Mouse (Mus musculus) urinary bladder, postnatal 14 days (tissue): ENCODE measurements around the gene Akap12.

Experiments
- DNase-seq: peaks from one replicate; pipeline ENCODE4 v3.0.0; 2021; ENCODE audit warnings: low spot score

The Akap12 gene

DNA sequence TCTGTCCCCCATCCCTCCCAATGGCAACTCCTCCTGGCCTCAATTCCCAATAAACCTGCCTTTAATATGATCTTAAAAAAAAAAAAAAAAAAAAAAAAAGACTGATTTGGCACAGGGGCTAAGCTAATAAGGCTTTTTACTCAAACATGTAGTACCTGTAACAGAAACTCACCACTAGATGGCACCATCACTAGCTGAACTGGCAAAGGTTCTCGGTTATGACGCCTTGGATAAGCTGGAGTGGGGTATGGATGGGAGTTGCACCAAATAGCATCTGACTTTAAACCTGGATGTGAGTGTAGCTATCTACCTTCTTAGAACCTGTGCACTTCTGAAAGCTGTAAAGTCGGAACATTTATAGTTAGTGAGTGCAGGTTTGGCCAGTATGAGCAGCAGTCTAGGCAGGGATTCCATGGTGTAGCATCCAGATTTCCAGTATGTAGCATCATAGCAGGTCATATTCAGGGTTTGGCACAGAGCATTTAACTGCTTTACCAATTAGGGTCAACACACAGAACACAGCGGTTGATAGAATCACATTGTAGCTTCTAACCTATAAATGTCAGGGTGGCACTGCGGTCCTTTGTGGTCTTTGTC, 138.8 kb downstream of the Akap12 start:
- DNase-seq, result peak; percentile 46

DNA sequence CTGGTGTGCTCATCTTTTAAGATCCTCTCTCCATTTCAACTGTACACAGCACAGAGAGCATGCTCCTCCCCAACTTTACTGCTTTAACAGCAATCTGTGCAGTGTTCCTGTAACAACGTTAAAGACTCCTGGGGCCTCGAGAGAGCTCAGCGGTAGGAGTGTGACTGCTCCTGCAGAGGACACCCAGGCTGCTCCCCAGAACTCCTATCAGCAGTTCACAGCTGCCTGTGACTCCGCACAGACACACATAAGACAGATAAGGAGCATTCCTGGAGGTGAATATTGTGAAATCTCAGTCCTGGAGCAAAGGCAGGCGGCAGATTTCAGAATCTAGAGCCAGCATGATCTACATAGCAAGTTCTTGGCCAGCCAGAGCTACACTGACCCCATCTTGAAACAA, 139.3 kb downstream of the Akap12 start:
- no peak for DNase-seq

GRCm38 (mm10) chr10:4407191-4407590, 141.0 kb downstream of the Akap12 start:
- DNase-seq, result no peak
